Mouse (Mus musculus): ENCODE data around the gene Ptprm. TPM values are rescaled to one million over a fixed set of nuclear protein-coding genes. Genes with fewer than 3 reads are reported as not detected.

The Ptprm gene
- polyA plus RNA-seq, 1 experiment from 2014 or later = 5.7 TPM

DNA sequence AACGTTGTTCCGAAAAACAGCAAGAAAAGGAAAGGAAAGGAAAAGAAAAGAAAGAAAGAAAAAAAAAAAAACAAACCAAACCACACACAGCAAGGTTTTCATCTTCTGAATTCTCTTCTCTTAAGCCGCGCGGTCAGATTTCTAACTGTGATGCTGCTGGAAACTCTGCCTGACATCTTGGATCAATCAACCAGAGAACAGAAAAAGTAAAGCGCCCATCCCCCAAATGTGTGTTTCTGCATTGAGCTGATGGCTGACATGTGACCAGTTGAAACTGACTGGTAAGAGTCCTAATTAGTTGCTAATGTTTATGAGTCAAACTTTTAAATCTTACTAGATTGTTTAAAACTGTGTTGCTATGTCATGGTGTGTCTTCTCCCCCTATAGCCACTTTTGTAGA lies 441.7 kb downstream of the Ptprm start:
- Histone ChIP-seq H3K9ac (no peak overlapping the region), H3K4me3 (no peak overlapping the region), H3K27me3 (no peaks in the 10 kb centered on the region), H3K4me1 (peaks cover 9% of the 10 kb centered on the region; the same call in 1 of the 2 replicates), H3K27ac (no peak overlapping the region), H3K4me2 (no peak overlapping the region), H3K36me3 (ENCODE audit: poor library complexity, severe bottlenecking) (no peaks in the 10 kb centered on the region), H3K9me3 (replicated peaks) (no peaks in the 10 kb centered on the region)
- WGBS = 82% methylated on average over 6 of the region's 6 CpGs
- no peak for ATAC-seq

DNA sequence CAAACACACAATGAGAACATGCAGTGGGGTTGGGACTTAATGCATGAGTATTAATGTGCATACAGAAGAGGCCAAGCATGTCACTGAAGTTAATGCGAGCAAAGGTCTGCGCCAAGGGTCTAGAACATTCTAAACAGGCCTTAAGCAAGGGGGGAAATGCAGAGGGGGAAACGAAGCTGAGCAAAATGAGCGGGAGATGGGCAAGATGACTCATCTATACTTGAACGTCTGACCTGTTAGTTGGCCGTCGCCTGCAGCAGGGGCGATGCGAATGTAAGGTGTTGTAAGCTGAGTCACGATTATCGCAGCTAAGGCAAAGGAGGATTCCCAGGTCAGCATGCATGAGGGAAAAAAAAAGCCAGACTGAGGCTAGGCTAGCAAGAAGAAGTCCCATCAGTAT lies 442.1 kb downstream of the Ptprm start:
- Histone ChIP-seq H3K27ac (no peak overlapping the region), H3K9me3 (replicated peaks) (no peaks in the 10 kb centered on the region), H3K4me3 (no peak overlapping the region), H3K36me3 (ENCODE audit: poor library complexity, severe bottlenecking) (no peaks in the 10 kb centered on the region), H3K9ac (no peak overlapping the region), H3K4me1 (peaks cover 9% of the 10 kb centered on the region; the same call in 1 of the 2 replicates), H3K4me2 (no peak overlapping the region), H3K27me3 (no peaks in the 10 kb centered on the region)
- 92% methylated on average over 11 of the region's 11 CpGs for WGBS
- no peak for ATAC-seq

GRCm38 (mm10) chr17:66909901-66910300 lies 444.4 kb downstream of the Ptprm start:
- Histone ChIP-seq H3K27me3 (no peaks in the 10 kb centered on the region), H3K4me1 (peaks cover 4% of the 10 kb centered on the region; the same call in 1 of the 2 replicates), H3K27ac (no peak overlapping the region), H3K9me3 (replicated peaks) (no peaks in the 10 kb centered on the region), H3K36me3 (ENCODE audit: poor library complexity, severe bottlenecking) (no peaks in the 10 kb centered on the region), H3K9ac (no peak overlapping the region), H3K4me3 (no peak overlapping the region), H3K4me2 (no peak overlapping the region)
- no peak for ATAC-seq
- WGBS = 73% methylated on average over 4 of the region's 4 CpGs

DNA sequence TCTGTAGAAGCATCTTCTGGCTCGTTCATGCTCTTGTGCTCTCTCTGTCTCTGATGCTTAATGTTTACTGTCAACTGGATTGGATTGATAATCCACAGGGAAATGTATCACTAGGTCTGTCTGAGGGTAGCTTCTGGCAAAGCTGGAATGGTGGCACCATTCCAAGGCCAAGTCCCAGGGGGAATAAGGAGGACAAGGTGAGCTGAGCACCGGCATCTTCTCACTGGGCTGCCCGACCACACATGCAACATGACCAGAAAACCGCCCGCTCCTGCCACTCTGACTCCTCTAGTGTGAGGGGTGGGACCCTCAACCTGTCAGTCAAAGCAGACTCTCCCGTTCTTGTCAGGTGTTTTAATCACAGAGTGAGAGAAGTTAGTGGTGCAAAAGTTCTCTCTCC lies 445.3 kb downstream of the Ptprm start:
- H3K4me2 ChIP-seq = no peak overlapping the region
- H3K4me3 ChIP-seq = no peak overlapping the region
- no peaks in the 10 kb centered on the region for H3K36me3 ChIP-seq (ENCODE audit: poor library complexity, severe bottlenecking)
- H3K4me1 ChIP-seq = no peaks in the 10 kb centered on the region
- no peaks in the 10 kb centered on the region for H3K9me3 ChIP-seq (replicated peaks)
- no peak for ATAC-seq
- no peak overlapping the region for H3K27ac ChIP-seq
- 90% methylated on average over 6 of the region's 6 CpGs for WGBS
- no peaks in the 10 kb centered on the region for H3K27me3 ChIP-seq
- H3K9ac ChIP-seq = no peak overlapping the region

DNA sequence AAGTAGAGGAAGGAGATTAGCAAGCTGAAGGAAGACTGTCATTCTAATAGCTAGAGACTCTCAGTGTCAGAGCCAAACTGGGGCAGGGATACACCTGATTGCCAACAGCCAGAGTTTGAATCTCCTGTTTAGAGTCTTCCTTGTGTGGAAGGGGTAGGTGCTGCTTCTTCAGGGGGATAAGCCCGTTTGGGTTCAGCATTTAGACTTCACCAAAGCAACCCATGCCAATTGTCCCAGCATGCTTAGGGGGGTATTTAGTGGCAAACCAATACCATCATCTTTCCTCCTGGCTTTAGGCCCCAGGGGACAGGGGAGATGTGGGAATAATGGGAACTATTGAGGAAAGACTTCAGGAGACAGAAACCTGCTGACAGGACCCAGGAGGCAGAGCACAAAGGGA lies 460.1 kb downstream of the Ptprm start:
- H3K27ac ChIP-seq = no peak overlapping the region
- no peaks in the 10 kb centered on the region for H3K4me1 ChIP-seq
- H3K27me3 ChIP-seq = no peaks in the 10 kb centered on the region
- no peaks in the 10 kb centered on the region for H3K36me3 ChIP-seq (ENCODE audit: poor library complexity, severe bottlenecking)
- H3K9me3 ChIP-seq (replicated peaks) = no peaks in the 10 kb centered on the region
- no peak for ATAC-seq
- no peak overlapping the region for H3K9ac ChIP-seq
- H3K4me3 ChIP-seq = no peak overlapping the region
- no peak overlapping the region for H3K4me2 ChIP-seq
- 53% methylated on average over 1 of the region's 1 CpGs for WGBS

DNA sequence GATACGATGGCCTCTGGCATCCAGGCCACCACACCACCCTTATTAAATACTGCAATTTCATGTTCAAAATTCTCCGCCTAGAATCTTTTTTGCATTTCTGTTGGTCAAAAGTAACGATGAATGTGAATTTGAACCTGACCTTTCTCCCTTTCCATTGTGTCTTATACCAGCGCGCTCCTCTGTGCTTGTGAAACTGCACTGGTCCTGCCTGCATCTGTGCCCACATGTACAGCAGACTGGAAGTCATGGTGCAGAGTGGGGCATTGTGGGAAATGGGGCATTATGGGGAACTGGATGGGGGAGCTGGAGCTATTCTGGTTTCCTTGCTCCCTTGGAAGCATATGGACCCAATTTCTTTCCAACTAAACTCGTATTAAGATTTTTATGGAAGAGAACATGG lies 462.3 kb downstream of the Ptprm start:
- H3K27me3 ChIP-seq = no peaks in the 10 kb centered on the region
- no peak overlapping the region for H3K4me2 ChIP-seq
- no peak overlapping the region for H3K27ac ChIP-seq
- no peaks in the 10 kb centered on the region for H3K9me3 ChIP-seq (replicated peaks)
- WGBS = 93% methylated on average over 6 of the region's 6 CpGs
- no peaks in the 10 kb centered on the region for H3K4me1 ChIP-seq
- no peak for ATAC-seq
- H3K9ac ChIP-seq = no peak overlapping the region
- H3K4me3 ChIP-seq = no peak overlapping the region
- H3K36me3 ChIP-seq (ENCODE audit: poor library complexity, severe bottlenecking) = no peaks in the 10 kb centered on the region

GRCm38 (mm10) chr17:66891067-66891862 lies 463.0 kb downstream of the Ptprm start:
- H3K4me3 ChIP-seq = no peak overlapping the region
- 55% methylated on average over 13 of the region's 13 CpGs for WGBS
- no peaks in the 10 kb centered on the region for H3K36me3 ChIP-seq (ENCODE audit: poor library complexity, severe bottlenecking)
- no peak for ATAC-seq
- H3K9ac ChIP-seq = no peak overlapping the region
- no peak overlapping the region for H3K4me2 ChIP-seq
- no peaks in the 10 kb centered on the region for H3K9me3 ChIP-seq (replicated peaks)
- no peaks in the 10 kb centered on the region for H3K27me3 ChIP-seq
- H3K4me1 ChIP-seq = no peaks in the 10 kb centered on the region
- no peak overlapping the region for H3K27ac ChIP-seq

DNA sequence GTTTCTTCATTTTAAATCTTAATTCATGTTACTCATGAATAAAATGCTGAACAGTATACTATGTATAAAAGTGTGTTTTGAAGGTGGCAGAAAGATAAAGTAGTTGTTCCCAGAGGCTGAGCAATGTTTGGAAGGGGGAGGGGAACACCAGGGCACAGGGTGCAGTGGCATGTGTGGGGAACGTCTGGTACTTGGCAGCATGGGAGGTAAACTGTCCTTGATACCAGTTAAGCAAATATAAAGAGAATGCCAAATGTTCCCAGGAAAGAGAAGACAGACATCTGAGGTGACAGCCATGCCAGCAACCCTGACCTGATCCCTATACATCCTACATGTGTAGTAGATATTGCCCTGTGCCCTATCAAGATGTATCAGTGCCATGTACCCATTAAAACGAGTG lies 472.0 kb downstream of the Ptprm start:
- Histone ChIP-seq H3K36me3 (ENCODE audit: poor library complexity, severe bottlenecking) (no peaks in the 10 kb centered on the region), H3K27me3 (no peaks in the 10 kb centered on the region), H3K4me3 (no peak overlapping the region), H3K27ac (no peak overlapping the region), H3K9ac (no peak overlapping the region), H3K4me1 (no peaks in the 10 kb centered on the region), H3K9me3 (replicated peaks) (no peaks in the 10 kb centered on the region), H3K4me2 (no peak overlapping the region)
- 78% methylated on average over 2 of the region's 2 CpGs for WGBS
- ATAC-seq = no peak

GRCm38 (mm10) chr17:66880969-66881701 lies 473.1 kb downstream of the Ptprm start:
- H3K36me3 ChIP-seq (ENCODE audit: poor library complexity, severe bottlenecking) = no peaks in the 10 kb centered on the region
- WGBS = 66% methylated on average over 9 of the region's 9 CpGs
- no peak overlapping the region for H3K4me3 ChIP-seq
- H3K4me2 ChIP-seq = no peak overlapping the region
- no peak overlapping the region for H3K27ac ChIP-seq
- no peak for ATAC-seq
- no peaks in the 10 kb centered on the region for H3K27me3 ChIP-seq
- H3K4me1 ChIP-seq = no peaks in the 10 kb centered on the region
- H3K9me3 ChIP-seq (replicated peaks) = no peaks in the 10 kb centered on the region
- H3K9ac ChIP-seq = no peak overlapping the region

- ATAC-seq = no peak
- H3K4me3 ChIP-seq = no peak overlapping the region
- H3K4me1 ChIP-seq = 0 out of 2 replicates have a peak, but pooled peaks cover 9% of the 10 kb centered on the region
- WGBS = 89% methylated on average over 2 of the region's 2 CpGs
- H3K9me3 ChIP-seq (replicated peaks) = no peaks in the 10 kb centered on the region
- no peak overlapping the region for H3K27ac ChIP-seq
- H3K9ac ChIP-seq = no peak overlapping the region
- no peaks in the 10 kb centered on the region for H3K36me3 ChIP-seq (ENCODE audit: poor library complexity, severe bottlenecking)
- H3K27me3 ChIP-seq = no peaks in the 10 kb centered on the region
- no peak overlapping the region for H3K4me2 ChIP-seq
These were observed 475.1 kb downstream of the Ptprm start for GRCm38 (mm10) chr17:66879151-66879550.

- 0 out of 2 replicates have a peak, but pooled peaks cover 9% of the 10 kb centered on the region for H3K4me1 ChIP-seq
- no peak overlapping the region for H3K4me3 ChIP-seq
- no peak for ATAC-seq
- WGBS = 68% methylated on average over 6 of the region's 6 CpGs
- no peak overlapping the region for H3K27ac ChIP-seq
- H3K27me3 ChIP-seq = no peaks in the 10 kb centered on the region
- H3K9me3 ChIP-seq (replicated peaks) = no peaks in the 10 kb centered on the region
- H3K36me3 ChIP-seq (ENCODE audit: poor library complexity, severe bottlenecking) = no peaks in the 10 kb centered on the region
- H3K4me2 ChIP-seq = no peak overlapping the region
- no peak overlapping the region for H3K9ac ChIP-seq
These were observed 476.7 kb downstream of the Ptprm start for GRCm38 (mm10) chr17:66877582-66877981.

DNA sequence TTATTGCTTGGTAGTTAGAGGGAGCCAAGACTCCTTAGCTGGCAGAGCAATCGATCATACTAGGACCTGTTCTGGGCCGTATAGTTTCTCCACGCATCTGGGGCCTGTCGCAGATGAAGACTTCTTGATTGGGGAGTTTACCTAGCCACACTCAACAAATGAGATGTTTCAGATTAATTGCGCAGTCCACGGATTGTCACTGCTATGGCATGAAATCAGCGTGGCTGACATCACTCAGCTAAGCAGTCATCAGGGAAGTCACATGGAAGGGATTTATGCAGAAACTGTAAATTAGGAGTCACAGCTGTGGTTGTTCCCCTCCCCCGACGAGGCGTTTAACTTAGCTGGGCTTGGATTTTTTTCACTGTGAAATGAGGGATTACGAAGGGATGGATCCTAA lies 479.4 kb downstream of the Ptprm start:
- Histone ChIP-seq H3K4me2 (no peak overlapping the region), H3K4me1 (peaks cover 17% of the 10 kb centered on the region), H3K27me3 (no peaks in the 10 kb centered on the region), H3K4me3 (no peak overlapping the region), H3K9ac (no peak overlapping the region), H3K36me3 (ENCODE audit: poor library complexity, severe bottlenecking) (no peaks in the 10 kb centered on the region), H3K9me3 (replicated peaks) (no peaks in the 10 kb centered on the region), H3K27ac (no peak overlapping the region)
- WGBS = 66% methylated on average over 11 of the region's 11 CpGs
- peak; percentile 74 for ATAC-seq
